Mouse (Mus musculus) myocyte (in vitro differentiated cells): ENCODE results near the gene Atp6v1e2.

Experiments used
- E2F4 ChIP-seq: IDR thresholded peaks from one replicate; pipeline ENCODE4 v1.6.1; 2011; ENCODE audit warnings: mild to moderate bottlenecking, control low read depth, moderate library complexity; ENCODE audit not compliant: insufficient read depth
- MAX ChIP-seq: IDR thresholded peaks from one replicate; pipeline ENCODE4 v1.6.1; 2011; ENCODE audit warnings: low read depth, mild to moderate bottlenecking, control low read depth
- MYOD1 ChIP-seq, 3 experiments: IDR thresholded peaks; one replicate each; pipeline ENCODE4 v1.6.1; 2011; ENCODE audit warnings: control low read depth in 2 of 3, low read depth in 2 of 3, mild to moderate bottlenecking in 2 of 3, moderate library complexity in 1 of 3; ENCODE audit not compliant: insufficient read length in 2 of 3, control insufficient read depth in 1 of 3
- MYOG ChIP-seq, 3 experiments: IDR thresholded peaks; one replicate each; pipeline ENCODE4 v1.6.1; 2011; ENCODE audit warnings: control low read depth in 2 of 3, low read depth in 2 of 3, mild to moderate bottlenecking in 2 of 3; ENCODE audit not compliant: insufficient read length in 2 of 3, control insufficient read depth in 1 of 3, insufficient read depth in 1 of 3
- POLR2A ChIP-seq: IDR thresholded peaks from one replicate; pipeline ENCODE4 v1.6.1; 2011; ENCODE audit warnings: low read depth, mild to moderate bottlenecking, control low read depth, moderate library complexity; ENCODE audit not compliant: insufficient read length
- POLR2AphosphoS2 ChIP-seq: IDR thresholded peaks from one replicate; pipeline ENCODE4 v1.6.1; 2011; ENCODE audit warnings: low read depth, control low read depth; ENCODE audit not compliant: insufficient read length
- TCF12 ChIP-seq: IDR thresholded peaks from one replicate; pipeline ENCODE4 v1.6.1; 2011; ENCODE audit warnings: mild to moderate bottlenecking, control low read depth; ENCODE audit not compliant: poor library complexity, insufficient read depth, severe bottlenecking
- TCF3 ChIP-seq: IDR thresholded peaks from one replicate; pipeline ENCODE4 v1.6.1; 2011; ENCODE audit warnings: low read depth, control low read depth; ENCODE audit not compliant: insufficient read length
- USF1 ChIP-seq: IDR thresholded peaks from one replicate; pipeline ENCODE4 v1.6.1; 2011; ENCODE audit warnings: low read depth, mild to moderate bottlenecking, control low read depth, moderate library complexity

DNA sequence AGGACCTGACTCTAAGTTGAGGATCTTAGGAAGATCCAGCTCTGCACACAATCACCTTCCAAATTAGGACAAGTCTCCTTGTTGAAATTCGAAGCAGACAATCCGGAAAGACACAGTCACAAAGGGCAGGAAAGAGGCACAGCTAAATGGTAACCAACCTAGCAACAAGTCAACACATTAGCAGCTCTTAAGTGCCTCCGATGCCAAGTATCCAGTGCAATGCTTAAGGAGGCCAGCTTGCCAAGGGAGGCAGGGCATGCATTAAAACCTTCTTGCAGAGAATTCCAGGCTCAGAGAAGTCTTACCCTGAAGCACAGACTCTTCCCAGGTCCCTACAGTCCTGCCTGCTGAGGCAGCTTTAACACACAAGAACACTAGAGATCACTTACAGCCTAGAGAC is 23.0 kb downstream of the Atp6v1e2 start:
- no peak for TF ChIP-seq TCF3
- no peak for TF ChIP-seq POLR2A
- TF ChIP-seq USF1, result no peak
- no peak for TF ChIP-seq E2F4
- no peak for TF ChIP-seq MAX
- TF ChIP-seq MYOG (IDR thresholded peaks at IDR 0.05; ENCODE audit: control insufficient read depth in 1 of 3, insufficient read depth in 1 of 3, insufficient read length in 2 of 3, low read depth in 2 of 3), result no peak
- TF ChIP-seq TCF12, result no peak
- no peak for TF ChIP-seq POLR2AphosphoS2
- no peak for TF ChIP-seq MYOD1 (IDR thresholded peaks at IDR 0.05; ENCODE audit: control insufficient read depth in 1 of 3, insufficient read length in 2 of 3, low read depth in 2 of 3)
